Mouse (Mus musculus) cerebellum, postnatal 25 days (tissue): ENCODE data around the gene Sv2a.
A peak's percentile ranks its signal among the peaks of the same experiment; 100 is the strongest.
"Not testable (repeated sequence)": the region's sequence is repeated elsewhere in the genome, so short reads cannot be mapped to it uniquely, and the experiment has no call there.

Source experiments
- DNase-seq, 2 experiments: peaks; one replicate each; pipeline ENCODE4 v3.0.0; 2021; ENCODE audit warnings: mixed read lengths in 2 of 2

The Sv2a gene

DNA sequence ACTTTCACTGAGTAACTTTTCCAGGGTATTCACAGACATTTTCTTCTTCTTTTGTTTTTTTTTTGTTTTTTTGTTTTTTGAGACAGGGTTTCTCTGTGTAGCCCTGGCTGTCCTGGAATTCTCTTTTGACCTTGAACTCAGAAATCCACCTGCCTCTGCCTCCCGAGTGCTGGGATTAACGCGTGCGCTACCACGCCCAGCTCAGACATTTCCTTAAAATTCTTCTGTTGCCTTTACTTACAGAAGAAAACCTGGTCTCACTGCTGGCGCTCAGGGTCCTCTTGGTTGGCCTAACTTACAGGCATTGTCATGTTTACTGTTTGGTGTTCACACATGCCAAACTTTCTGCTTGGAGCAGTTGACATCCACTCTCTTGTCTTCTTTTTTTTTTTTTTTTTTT, 5.7 kb upstream of the Sv2a start:
- DNase-seq, result no peak

DNA sequence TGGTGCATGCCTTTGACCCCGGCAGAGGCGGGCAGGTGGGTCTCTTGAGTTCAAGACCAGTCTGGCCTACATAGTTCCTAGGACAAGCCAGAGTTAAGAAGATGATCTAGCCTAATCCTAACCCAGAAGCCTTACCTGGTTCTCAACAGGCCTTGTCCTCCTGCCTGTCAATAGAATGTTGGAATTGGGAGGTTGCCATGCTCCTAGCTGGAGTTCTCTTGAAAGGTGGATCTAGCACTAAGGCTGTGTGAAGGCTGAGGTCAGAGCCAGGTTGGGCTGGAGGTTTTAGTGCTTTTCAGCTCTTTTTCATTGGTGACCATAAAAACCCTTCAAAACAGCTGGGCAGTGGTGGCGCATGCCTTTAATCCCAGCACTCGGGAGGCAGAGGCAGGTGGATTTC, 2.5 kb upstream of the Sv2a start:
- no peak for DNase-seq

DNA sequence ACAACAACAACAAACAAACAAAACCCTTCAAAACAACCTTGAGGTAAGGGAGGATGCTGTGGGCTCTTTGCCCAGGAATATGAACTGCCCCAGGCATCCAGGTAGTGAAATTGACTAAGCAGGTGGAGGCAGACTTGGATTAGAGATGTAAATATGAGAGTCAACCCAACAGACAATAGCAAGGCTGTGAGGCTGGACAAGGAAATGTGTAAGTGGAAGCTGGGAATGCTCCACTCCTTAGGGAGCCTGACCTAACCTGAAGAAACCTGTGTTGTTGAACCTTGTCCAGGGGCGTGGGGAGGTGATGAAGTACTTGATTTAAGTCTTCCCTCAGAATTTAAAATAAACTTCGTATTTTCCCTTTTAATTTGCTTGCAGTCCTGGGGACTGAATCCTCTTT, 2.0 kb upstream of the Sv2a start:
- no peak for DNase-seq

DNA sequence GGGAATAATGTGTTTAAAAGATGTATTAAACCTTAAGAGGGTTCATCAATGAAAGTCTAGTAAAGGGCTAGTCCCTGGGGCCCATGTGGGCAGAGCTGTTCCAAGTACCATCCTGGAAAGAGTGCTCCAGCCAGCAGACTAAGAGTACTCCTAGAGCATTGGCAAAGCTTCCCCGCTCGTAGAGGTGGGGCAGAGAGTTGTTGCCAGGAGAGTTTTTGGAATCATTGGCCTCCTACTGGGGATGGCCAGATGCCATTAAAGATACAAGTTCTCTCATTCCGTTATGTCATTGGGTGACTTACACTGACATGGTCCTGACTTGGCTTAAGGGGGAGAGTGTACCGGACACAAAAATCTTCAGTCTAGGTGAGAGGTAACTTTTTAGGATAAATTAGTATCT, 1.4 kb upstream of the Sv2a start:
- peak; percentile 52 to 76 for DNase-seq

DNA sequence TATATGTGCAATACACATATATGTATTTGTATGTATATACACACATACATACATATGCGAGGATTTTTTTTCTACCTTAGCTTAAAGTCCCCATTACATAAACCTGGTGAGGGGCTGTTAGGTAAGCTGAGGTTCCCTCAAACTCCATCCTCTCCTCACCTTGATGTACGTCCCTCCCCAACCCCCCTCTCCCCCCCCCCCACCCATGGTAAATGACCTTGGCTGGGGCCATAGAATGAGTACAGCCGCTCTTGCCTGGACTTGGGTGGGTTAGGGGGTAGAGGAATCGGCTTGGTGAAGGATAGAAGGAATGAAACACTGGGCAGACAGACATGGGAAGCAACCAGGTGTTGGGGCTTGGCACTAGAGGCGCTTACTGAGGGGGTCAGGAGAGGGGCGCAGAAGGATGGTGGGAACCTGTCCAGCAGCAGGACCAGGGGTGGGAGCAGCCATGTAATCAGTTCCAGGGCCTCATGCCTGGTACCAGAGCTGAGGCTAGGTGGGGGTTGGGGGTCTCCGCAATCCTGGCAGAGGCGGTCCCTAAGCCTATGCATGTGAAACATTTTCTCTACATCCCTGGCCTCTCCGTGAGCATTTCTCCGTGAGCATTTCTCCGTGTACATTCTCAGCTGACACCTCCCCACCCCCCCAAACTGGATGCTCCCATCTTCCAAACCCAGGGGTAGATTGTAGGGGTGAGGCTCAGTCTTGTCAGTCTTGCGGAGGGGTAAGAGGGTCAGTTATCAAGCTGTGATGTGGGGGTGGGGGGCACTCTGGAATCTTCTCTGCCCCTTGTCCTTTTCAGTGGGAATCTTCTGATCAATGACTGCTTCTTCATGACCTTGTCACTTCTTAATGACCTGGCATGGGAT, 795 bp downstream of the Sv2a start:
- peak; percentile 59 to 72 for DNase-seq

DNA sequence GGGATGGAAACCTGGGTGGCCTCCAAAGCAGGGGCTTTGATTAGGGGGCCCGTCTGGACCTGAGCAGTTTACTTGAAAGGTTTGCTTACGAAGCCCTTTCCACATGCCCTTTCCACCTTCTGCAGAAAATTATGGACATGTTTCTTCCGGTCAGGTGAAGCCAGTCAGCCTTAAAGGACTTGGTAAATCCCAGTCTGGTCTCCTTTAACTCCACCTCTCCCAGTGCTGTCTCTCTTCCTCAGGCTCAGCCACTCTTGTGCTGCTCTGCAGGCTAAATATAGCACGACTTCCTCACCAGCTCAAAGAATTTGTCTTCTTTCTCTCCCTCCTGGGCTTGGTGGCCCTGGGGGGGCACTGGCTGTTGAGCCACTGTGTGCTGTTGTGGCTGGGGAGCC, 1.4 kb downstream of the Sv2a start:
- DNase-seq, result peak; percentile 49 to 55

DNA sequence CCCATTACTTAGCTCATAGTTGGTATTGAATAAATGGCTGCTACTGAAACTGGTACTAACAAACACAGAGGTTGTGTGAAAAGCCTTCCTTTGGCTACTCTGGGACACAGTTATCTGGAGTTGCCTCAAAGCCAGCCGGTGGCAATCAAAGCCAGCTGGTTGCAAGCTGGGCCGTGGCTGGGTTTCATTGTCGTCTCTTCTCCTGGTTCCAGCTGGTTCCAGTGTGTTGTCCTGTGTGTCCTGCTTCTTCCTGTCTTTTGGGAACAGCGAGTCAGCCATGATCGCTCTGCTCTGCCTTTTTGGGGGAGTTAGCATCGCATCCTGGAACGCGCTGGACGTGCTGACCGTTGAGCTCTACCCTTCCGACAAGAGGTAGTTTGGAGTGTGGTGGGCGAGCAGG, 12.0 kb downstream of the Sv2a start:
- DNase-seq, result no peak

DNA sequence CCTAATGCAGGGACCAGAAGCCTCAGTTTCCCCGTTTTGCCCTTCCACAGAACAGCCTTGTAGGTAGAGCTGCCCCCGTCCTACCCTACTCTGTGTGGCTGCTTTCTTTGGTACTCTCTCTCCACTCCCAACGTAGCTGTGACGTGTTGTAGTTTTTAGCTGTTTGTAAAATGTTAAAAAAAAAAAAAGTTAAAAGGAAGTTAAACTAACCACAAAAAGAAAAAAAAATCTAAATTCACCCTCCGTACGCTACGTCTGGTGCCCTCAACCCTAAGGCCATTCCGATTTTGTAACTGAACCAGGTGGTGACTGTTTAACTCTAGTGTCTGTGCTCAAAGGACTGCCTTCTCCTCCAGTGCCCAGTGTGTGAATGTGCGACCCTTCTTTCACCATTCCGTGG, 14.0 kb downstream of the Sv2a start:
- DNase-seq, result no peak

DNA sequence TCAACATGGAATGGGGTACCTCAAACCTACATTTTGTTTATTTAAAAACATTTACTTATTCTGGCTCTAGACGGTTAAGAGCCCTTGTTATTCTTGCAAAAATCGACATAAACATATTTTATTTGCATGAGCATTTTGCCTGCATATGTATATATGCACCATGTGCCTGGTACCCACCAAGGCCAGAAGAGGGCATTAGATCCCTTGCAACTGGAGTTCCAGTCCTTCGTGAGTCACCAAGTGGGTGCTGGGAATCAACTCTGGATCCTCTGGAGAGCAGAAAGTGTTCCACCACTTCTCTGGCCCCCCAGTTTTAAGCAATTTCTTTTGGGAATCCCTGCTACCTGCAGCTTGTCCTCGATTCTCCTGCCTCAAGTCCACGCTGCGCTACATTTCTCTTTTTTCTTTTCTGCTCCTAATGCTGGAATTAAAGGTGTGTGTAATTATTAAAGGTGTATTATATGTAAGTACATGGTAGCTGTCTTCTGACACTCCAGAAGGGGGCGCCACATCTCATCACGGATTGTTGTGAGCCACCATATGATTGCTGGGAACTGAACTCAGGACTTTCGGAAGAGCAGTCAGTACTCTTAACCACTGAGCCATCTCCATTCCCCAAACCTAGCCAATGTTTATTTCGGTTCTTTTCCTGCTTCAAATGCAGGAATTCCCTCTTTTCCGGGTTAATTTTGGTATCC, 14.8 kb downstream of the Sv2a start:
- DNase-seq, result peak in 1 of 2 experiments; percentile 60

DNA sequence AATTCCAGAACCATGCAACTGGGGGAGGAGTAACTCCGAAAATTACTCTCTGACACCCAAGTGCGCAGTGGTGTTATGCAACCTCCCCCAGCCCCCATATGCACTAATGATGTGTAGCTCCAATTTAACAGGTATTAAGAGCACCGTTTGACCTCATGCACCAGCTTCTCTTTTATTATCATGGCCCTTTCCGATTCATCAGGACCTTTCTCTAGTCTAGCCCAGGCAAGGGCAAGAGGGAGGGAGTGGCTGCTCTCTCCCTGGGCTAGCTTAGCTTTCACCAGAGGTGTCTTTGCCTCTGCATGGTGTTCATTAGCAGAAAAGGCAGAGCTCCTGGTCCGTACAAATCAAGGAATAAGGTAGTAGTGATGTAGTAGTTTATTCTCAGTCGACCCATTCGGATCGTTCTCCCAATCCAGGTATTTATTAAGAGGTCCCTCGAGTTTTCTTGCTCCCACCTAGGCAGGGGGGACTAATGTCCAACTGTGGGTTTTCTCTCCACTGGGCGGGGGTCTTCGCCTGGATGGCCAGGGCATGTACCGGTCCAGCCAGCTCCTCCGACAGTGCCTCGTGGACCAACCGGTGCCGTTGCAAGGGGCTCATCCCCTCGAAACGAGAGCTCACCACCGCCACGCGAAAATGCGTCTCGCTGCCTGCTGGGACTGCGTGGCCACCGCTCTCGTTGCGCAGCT, 15.6 kb downstream of the Sv2a start:
- no peak for DNase-seq

DNA sequence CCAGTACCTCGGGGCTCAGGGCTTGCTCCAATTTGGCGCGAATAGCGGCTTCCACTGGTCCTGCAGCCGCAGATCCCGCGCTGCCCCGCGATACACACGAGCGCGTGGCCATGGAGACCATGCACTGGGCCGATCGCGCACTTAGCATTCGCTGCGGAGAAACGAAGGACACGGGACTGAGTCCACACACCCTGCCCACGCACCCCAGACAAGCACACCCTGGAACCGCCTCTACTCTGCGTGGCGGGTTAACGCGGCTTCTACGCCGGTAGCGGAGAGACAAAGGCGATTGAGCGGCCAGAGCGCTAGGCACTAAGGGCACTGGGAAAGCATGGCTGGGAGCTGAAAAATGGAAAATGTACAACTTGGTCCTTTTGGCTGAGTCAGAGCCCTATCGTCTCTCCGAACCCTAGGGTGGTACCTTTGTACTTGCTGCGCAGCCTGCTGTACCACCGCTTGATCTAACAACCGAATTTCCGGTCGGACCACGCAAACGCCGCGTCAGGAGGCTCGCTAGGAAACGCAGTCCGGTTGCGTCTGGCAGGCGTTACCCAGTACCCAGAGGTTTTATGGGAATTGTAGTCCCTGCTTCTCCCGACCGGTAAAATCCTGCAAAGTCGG, 16.3 kb downstream of the Sv2a start:
- DNase-seq, result peak; percentile 91 to 93

DNA sequence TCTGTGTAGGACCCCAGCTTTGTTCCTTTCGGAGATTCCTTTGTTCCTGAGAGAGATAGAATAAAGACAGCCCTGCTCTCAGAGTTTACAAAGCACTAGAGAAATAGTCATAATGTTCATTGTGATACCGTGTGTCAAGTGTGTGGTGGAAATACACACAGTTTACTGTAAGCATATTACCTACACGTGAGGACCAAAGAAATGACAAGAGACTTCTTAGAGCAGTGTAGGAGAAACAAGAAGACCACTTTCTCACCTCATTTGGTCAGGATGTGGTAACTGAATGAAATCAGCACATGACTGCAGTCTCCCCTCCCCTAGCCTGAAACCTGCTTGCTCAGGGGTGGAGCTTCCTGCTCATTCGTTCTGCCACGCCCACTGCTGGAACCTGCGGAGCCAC, 17.2 kb downstream of the Sv2a start:
- no peak for DNase-seq

DNA sequence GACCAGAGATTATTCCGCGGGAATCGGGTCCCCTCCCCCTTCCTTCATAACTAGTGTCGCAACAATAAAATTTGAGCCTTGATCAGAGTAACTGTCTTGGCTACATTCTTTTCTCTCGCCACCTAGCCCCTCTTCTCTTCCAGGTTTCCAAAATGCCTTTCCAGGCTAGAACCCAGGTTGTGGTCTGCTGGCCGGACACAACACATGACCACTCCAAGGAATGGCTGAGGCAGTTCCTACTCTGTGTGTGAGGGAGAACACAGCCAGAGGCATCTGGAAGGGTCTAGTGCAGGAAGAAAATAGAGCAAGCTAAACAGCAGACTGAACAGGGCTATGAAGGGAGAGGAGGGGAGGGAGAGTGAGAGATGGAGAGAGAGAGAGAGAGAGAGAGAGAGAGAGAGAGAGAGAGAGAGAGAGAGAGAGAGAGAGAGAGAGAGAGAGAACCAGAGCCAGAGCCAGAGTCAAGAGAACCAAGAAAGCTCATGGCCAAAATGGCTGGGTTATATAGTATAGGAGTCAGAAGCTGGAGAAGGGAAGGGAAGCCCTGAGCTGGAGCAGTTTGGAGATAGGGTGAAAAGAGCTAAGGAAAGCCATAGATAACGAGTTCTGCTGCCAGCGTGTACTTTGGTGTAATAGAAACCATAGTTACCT, 17.8 kb downstream of the Sv2a start:
- DNase-seq, result not testable (repeated sequence)

DNA sequence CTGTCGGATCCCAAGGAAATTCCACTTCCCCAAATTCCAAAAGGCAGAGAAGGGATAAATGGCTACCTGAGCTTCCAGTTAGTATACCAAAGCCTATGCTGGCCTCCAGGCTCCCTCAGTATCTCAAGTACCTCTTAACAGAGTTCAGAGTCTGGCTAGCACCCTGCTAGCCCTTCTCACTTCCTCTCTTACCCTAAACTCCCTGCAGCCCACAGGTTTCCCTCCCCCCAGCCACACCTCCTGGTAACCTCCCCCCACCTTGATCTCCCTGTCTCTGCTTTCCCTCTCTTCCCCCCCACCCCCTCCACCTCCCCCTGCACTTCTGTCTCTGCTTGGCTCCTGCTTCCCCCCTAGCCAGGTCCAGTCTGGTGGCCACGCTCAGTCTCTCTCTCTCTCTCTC, 18.8 kb downstream of the Sv2a start:
- no peak for DNase-seq

DNA sequence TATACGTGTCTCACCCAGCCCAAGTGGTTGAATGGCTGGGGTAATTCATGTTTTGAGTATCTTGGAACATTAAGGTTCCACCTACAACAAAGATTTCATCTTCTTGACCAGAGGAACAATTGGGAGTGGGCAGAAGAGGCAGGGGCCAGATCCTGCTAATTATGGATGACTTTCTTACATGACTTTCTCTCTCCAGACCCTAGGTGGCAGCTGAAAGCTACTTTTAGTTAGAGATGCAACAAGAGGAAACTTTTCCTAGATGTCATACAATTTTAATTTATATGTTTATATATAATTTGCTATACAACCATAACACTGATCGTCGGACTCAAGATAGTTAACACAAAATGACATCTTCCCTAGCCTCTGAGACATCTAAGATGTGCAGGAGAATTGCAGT, 26.9 kb downstream of the Sv2a start:
- no peak for DNase-seq

DNA sequence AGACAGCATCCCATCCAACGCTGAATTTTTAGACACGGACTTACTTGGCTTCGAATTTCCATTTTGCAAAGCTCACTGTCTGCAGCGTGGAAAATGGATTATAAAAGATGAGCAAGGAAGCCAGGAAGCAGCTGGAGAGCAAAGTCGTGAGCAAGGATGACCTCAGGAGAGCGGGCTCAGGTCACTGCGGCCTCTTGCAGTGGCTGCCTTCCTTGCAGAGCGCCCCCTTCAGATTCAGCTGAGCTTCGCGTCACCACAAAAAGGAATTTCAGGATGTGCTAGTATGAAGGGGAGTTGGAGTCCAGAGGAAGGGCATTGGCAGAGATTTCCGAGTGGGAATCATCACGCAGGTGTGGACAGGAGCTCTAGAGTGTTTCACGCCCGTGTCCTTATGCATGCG, 28.3 kb downstream of the Sv2a start:
- peak in 1 of 2 experiments; percentile 46 for DNase-seq

DNA sequence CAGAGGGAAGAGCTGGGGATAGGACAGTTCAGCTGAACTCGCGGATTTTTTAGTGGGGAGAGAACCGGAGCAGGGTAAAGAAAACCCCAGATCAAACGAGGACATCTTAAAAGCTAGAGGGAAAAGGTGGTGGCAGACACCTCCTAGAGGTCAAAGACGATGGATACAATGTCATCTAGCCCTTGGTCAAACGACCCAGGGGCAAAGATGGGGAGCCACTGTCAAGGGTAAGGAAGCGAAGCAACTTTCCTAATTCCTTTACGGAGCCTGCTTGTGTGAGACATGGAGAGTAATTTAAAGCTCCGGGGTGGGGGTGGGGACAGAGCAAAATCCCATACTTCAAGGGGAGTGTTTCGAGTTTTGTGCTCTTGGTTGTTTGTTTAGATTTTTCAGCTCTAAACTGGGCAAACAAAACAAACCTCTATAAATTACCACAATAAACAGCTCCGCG, 38.3 kb downstream of the Sv2a start:
- peak; percentile 51 to 60 for DNase-seq

DNA sequence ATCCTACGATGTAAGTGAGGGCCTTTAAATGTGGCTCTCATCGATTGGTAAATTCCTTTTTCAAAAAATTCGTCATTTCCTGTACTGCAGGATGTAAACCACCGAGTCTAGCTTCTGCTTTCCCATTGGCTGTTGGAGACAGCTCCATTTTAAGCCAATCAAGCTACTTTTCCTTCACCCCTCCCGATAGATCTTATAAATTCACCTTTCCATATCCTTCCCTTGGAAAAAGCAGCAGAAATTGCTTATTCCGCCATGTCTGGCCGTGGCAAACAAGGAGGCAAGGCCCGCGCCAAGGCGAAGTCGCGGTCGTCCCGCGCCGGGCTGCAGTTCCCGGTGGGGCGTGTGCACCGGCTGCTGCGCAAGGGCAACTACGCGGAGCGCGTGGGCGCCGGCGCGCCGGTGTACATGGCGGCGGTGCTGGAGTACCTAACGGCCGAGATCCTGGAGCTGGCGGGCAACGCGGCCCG, 38.7 kb downstream of the Sv2a start, which contains the start of the genes Bola1 and Hist2h2ab:
Gene Bola1, minus strand, starts transcription at position 49 of the 470 bp plus-strand sequence.
Gene Hist2h2ab, plus strand, starts transcription at position 205 of the 470 bp plus-strand sequence.
- peak; percentile 79 to 87 for DNase-seq

DNA sequence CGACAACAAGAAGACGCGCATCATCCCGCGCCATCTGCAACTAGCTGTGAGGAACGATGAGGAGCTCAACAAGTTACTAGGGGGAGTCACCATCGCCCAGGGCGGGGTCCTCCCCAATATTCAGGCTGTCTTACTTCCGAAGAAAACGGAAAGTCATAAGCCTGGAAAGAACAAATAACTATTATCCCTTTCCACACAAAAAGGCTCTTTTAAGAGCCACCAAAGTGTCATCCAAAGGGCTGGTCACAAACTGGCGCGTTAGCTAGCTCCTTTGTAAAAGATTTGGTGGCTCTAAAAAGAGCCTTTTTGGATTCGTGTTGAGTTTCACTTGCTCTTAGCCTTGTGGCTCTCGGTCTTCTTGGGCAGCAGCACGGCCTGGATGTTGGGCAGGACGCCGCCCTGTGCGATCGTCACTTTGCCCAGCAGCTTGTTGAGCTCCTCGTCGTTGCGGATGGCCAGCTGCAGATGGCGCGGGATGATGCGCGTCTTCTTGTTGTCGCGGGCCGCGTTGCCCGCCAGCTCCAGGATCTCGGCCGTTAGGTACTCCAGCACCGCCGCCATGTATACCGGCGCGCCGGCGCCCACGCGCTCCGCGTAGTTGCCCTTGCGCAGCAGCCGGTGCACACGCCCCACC, 39.3 kb downstream of the Sv2a start:
- DNase-seq, result peak in 1 of 2 experiments; percentile 83

DNA sequence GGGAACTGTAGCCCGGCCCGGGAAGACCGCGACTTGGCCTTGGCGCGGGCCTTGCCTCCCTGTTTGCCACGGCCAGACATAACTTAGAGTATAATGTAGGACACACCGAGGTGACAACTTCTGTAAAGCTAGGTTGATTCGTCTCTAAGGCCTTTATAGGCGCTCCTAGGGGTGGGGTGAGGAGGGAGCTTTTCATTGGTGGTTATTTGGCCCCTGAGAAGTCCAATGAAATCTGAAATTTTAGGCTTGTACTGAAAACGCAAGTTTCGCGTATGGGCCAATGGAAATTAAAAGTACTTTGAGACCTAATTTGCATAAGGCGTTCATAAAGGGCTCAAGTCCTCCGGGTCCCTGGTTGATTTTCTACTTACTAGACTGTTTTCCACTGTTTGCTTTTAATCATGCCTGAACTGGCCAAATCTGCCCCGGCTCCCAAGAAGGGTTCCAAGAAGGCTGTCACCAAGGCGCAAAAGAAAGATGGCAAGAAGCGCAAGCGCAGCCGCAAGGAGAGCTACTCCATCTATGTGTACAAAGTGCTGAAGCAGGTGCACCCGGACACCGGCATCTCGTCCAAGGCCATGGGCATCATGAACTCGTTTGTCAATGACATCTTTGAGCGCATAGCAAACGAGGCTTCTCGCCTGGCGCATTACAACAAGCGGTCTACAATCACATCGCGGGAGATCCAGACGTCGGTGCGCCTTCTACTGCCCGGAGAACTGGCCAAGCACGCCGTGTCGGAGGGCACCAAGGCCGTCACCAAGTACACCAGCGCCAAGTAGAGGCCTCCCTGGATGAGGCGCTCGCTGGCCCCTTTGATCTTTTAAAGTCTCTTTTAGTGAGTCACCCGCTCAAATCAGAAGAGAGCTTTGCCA, 40.1 kb downstream of the Sv2a start, which contains the start of the genes Hist2h2ac and Hist2h2be:
Gene Hist2h2ac, minus strand, starts transcription at position 116 of the 875 bp plus-strand sequence.
Gene Hist2h2be, plus strand, starts transcription at position 355 of the 875 bp plus-strand sequence.
- peak; percentile 85 to 87 for DNase-seq
